Mouse (Mus musculus): ENCODE measurements around the gene Olfm4. TPM values are rescaled to one million over a fixed set of nuclear protein-coding genes. Genes with fewer than 3 reads are reported as not detected.

Olfm4 gene
- total RNA-seq (2015; ENCODE audit: low replicate concordance) = 12.7 and 26.7 TPM in 2 replicates
- 13.9 TPM in 2 replicates for total RNA-seq (2017; ENCODE audit: low replicate concordance)

DNA sequence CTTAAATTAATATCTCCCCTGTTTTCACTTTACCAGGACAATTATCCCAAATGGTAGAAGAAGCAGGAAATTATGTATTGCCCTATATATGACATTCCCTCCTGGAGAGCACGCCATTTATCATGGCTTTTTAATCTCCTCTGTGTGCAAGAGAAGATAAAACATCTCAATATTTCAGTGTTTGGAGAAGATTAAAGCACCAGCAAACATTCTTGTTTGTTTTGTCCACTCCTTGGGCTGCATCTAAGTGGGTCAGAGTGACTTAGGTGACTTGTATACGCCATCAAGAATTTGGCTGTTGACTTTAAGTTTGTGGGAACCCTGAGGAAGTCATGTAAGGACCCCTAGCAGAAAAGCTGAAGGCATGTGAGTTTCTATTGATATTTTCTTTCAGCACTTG is at the start of gene Olfm4:
Gene Olfm4 (plus strand): TSS at position 301 of the 400 bp plus-strand sequence.
- ATAC-seq (replicated peaks; ENCODE audit: low FRiP score, poor library complexity, severe bottlenecking) = no peak

DNA sequence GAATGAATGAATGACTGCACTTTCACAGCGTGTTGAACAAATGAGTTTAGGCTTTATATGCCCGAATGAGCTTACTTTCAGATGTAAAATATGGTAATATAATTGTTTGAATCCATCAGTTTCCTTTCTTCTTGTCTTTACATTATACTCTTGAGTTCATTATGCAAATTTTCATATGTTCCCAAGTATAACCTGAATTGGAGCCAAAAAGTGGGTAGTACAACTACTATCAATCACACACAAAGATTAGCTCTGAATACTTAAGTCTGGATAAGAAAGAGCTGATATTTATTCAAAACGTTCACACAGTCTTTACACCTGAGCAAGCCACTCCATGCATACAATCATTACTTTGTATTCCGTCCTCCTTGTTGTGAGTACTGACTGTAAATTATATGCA is 49.5 kb upstream of the Olfm4 start:
- no peak for ATAC-seq (replicated peaks; ENCODE audit: low FRiP score, poor library complexity, severe bottlenecking)

DNA sequence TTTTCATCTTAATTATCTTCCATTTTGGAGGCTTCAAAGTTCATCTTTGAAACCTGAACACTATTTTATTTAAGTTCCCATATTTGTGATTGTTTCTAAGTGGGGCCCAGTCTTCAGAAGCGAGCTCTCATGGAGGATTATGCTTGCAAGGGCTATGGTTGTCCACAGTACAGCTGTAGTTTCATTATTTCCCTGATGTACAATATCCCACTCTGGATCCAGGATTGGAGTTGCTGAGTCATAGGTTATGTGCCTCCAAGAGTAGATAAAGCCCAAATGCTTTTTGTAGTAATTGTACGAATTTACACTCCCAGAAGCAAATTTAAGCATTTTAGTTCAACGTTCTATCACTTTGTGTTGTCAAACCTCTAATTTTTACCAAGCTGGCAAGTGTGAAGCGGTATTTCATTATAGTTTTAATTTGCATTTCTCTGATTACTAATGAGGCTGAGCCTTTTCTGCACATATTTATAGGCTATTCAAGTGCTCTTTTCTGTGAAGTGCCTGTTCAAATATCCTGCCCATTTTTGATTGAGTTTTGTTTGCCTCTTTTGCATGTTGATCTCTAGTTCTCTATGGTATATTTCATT is 46.9 kb upstream of the Olfm4 start:
- no peak for ATAC-seq (replicated peaks; ENCODE audit: low FRiP score, poor library complexity, severe bottlenecking)

DNA sequence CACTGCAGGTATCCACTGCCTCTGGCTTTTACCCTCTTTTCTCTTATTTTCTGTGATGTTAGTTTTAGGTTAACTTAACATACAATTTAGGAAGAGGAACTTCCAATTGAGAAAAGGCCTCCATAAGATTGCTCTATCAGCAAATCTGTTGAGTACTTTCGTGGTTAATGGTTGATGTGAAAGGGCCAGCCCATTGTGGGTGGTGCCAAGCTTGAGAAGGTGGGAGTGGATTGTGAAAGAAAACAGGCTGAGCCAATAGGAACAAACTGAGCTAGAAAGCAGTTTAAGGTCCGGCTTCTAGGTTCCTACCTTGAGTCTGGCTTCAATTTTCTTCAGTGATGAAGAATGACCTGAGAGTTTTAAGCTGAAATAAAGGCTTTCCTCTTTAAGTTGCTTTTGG is 38.0 kb upstream of the Olfm4 start:
- no peak for ATAC-seq (replicated peaks; ENCODE audit: low FRiP score, poor library complexity, severe bottlenecking)

DNA sequence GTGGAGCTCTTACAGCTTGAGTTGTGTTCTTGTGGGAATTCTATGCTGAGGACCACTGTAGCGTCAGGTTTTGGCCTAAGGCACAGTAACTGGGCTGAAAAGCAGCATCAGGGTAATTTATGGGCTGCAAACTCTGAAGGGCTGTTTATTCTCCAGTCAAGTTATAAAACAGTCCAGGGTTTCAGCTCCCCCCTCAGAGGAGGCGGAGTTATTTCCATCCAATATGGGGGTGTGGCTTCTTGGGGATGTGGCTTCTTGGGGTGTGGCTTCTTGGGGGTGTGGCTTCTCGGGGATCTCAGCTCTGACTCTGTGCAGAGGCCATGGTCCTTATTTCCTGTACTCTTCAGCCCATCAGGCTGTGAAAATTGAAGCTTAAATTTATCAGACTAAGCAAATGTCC is 28.2 kb upstream of the Olfm4 start:
- ATAC-seq (replicated peaks; ENCODE audit: low FRiP score, poor library complexity, severe bottlenecking) = no peak

DNA sequence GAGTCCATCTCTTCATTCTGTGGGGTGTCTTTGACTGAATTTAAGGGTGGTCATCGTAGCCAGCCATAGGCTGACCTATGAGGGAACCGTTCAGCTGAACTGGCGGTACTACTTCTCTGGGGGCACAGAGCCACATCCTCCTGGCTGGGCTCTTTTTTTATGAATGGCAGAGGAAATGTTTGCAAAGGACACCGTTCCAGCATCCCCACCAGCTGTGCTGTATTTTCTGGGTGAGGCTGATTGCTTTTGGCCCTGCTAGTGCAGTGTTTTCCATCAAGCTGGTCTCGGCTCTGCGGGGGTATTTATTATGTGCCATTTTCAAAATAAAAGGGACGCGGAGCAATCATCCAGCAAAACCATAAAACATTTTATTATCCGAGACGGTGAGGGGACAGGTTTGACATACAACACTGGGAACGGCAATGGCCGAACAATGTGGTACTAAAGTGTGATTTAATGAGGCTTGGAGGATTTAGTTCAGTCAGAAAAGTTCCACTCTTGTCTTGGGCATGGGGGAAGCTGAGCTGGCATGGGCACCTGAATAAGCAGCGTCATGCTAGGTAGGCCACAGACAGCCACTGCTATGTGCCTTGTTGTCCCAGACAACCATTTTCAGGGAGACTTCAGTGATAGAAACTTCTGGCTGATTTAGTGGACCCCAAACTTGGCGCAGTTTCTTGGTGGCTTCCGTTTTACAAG is 25.9 kb upstream of the Olfm4 start:
- no peak for ATAC-seq (replicated peaks; ENCODE audit: low FRiP score, poor library complexity, severe bottlenecking)

DNA sequence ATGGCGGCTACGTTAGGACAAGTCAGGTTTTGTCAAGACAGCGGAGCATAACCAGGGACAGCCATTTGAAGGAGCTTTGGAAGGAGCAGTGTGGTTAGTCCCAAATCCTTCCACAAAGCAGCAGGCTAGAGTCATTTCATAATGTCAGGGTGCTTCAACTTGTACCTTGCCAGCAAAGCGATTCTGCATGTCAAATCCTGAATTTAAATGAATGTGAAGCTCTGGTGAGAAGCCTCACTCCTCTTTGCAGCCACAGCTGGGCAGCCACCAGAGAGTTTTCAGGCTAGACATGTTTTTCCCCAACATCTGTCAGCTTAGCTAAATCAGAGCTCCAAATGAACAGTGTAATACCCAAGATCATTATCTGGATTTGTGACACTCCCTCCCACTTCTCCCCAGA is 22.7 kb upstream of the Olfm4 start:
- ATAC-seq (replicated peaks; ENCODE audit: low FRiP score, poor library complexity, severe bottlenecking) = no peak

DNA sequence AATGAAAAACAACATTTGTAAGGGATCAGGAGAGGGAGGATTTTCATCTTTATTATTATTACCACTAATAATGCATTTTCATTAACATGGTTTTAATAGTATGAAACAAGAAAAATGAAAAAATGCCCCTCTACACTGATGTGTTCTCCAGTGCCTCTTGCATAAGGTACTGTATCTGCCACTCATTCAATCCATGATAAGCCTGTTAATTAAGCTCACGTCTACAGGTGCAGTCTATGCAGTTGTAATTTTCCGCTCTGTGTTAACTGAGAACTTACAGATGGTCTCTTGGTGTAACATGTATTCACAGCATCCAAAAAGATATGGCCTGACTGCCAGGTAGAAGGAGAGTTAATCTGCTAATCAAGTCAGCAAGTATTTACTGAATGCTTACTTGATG is 22.3 kb upstream of the Olfm4 start:
- no peak for ATAC-seq (replicated peaks; ENCODE audit: low FRiP score, poor library complexity, severe bottlenecking)

DNA sequence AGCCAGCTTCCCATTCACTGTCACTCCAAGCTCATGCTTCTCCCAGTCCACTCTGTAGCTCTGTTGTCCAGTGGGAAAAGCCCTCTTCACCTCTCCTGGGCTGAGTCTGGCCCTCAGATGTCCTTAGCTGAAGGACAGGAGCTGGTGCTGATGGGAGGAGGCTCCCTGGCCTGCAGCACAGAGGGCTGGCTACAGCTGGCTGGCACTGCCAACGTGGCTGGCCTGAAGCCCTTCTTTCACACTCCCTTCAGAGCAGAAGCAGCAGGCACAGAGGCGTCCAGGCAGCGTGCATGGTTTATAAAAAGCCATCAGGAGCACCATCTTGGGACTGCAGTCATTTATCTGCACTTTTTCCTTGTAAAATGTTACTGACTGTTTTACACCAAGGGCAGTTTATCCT is 13.7 kb upstream of the Olfm4 start:
- no peak for ATAC-seq (replicated peaks; ENCODE audit: low FRiP score, poor library complexity, severe bottlenecking)

DNA sequence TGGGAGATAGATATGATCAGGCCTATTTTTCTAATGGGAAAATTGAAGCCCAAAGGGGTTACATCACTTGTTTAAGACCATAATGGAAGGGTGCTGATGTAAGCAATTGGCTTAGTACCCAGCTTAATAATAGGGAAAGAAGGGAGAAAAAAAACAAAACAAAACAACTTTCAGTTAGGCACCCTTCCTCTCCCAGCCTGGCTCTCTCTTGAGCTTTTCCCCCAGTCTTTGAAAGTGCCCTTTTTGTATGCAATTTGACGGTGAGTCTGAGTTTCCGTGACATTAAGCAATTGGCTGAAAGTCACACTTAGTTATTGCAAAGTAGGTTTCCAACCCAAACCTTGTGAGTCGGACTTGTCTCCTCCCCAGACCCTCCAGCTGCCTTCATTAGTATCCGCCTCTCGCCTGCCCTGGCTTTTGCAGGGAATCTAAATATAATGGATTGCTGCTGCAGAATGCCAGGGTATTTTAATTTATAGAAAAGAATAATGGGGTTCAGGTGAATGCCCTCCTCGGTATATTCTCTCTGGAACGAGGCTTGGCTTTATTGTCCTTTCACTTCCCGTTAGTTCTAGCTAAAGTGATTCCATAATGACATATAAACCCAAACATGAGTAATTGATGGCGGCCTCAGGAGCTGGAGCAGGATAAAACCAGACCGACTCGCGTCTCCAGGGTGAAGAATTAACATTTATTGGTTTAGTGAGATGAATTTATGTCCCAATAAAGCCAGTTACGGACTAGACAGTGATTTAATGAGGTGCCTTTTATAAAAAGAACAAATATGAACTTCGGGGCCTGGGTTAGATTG is 12.7 kb upstream of the Olfm4 start:
- no peak for ATAC-seq (replicated peaks; ENCODE audit: low FRiP score, poor library complexity, severe bottlenecking)

DNA sequence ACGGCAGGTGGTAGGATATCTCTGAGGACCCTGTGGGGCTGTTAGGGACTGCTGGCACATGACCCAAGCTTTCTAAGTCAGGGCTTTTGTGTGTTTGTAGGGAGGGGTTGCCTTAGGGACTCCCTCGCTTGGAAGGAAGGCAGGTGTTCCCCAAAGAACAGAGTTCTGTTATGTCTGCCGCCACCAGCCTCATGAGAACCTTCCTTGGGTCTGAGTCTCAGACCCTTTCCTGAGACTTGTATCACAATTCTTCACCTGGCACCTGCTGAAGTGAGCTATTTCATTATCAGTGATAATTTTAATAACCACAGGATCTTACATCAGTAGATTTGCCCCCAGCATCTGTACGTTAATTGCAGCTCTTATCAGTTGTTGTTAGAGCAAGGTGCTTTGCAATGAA is 2.4 kb upstream of the Olfm4 start:
- ATAC-seq (replicated peaks; ENCODE audit: low FRiP score, poor library complexity, severe bottlenecking) = no peak

DNA sequence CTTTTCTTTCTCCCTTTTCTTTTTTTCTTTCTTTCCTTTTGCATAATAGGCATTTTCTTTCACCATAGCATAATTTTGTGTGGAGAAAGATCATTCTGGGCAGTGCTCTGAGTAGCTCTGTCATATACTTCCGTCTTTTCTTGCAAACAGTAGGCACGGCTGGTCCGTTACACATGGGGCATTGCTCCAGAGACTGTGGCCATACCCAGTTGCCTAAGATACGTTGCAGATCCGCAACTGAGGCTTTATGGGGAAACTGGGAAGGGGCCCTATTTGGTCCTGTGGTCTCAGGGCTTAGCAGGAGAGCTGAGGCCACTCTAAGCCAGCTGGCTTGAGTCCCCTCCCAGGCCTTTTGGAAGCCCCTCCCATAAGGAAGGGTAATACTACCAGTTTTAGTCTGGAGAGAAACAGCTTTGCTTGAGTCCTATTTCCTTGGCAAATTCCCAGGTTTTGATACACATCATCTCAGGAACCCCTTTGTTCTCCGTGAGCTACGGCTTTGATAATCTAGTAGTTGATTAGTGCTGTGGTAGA is 1.3 kb downstream of the Olfm4 start:
- no peak for ATAC-seq (replicated peaks; ENCODE audit: low FRiP score, poor library complexity, severe bottlenecking)

DNA sequence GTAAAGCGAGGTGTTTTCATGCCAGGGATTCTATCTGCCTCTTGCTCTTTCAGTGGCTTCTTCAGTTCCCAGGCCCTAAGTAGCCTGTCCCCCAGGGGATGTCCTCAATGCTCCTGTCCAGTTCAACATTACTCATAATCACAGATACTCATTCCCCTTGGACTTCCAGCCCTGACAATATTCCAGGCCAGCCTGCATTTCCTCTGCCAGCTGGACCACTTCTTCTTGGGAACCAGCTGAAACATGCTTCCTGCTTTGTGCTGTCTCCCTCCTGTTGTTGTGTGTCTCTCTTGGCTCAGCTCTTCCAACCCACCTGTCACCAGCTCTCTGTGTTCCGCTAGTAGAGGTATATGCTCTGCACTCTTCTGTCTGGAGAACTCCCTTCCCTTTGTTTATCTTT is 1.8 kb downstream of the Olfm4 start:
- ATAC-seq (replicated peaks; ENCODE audit: low FRiP score, poor library complexity, severe bottlenecking) = no peak

DNA sequence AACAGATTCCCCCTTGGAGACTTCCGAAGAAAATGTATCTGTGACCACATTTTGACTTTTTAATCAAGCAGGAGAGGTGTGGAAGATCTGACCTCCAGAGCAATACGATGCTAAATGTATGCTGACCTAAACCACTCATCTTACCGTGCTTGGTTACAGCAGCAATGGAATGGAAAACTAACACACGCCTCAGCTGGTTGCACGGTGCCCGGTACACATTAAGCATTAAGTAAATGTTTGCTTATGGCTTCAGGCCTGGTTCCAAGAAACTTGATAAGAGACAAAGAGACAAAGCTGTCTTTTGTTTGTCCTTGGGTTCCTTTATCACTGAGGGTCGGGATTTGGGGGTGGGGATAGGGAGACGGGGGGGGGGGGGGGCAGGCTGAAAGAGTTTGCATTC is 3.0 kb downstream of the Olfm4 start:
- no peak for ATAC-seq (replicated peaks; ENCODE audit: low FRiP score, poor library complexity, severe bottlenecking)

DNA sequence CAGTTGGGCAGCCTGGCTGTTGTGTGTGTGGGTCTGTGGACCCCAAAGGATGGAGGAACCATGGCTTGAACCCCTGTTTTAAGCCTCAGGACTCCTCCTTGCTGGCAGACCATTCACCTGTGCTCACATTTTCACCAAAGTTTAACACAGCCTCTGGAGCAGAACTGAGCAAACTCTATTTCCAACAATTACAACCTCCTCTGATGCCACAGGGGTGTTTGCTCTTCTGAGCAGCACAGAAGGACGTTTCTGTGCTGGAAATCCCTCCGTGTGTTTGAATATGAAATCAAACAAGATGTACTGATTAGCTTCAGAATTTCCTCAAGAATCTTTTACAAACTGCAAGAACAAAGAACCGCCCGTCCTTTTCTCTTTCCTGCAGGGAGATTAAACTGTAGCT is 5.9 kb downstream of the Olfm4 start:
- ATAC-seq (replicated peaks; ENCODE audit: low FRiP score, poor library complexity, severe bottlenecking) = no peak

DNA sequence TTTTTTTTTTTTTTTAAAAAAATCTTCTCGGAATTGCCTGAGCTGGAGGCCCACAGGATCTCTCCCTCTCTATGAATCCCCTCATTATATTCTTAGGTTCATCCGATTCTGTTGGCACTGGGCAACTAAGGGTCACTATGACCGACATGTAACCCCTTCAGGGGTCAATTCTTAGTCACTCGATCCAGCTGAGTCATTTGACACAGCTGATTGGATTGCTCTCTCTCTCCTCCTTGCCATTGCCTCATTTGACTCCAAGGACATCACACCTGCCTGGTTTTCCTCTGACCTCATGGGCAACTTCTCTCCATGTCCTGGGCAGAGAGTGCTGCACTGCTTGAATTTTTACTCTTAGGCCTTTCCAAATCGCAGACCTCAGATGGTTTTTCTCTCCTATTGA is 6.7 kb downstream of the Olfm4 start:
- ATAC-seq (replicated peaks; ENCODE audit: low FRiP score, poor library complexity, severe bottlenecking) = no peak

DNA sequence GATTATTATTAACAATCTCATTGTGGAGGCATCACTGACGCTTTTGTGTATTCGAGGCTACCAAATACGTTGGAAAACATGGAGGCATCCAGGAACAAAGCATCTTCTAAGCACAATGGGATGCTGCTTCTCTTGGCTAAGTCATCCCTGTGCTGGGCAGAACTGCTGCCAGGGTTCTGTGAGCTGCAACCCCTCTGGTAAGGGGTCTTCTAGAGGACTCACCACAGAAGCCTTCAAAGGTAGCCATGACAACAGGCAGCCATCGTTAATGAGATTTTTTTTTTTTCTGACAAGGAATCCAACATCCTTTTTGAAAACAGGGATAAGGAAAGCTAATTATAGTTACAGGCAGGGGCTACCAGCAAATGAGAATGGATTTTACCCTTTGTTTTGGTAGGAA is 13.7 kb downstream of the Olfm4 start:
- ATAC-seq (replicated peaks; ENCODE audit: low FRiP score, poor library complexity, severe bottlenecking) = no peak

DNA sequence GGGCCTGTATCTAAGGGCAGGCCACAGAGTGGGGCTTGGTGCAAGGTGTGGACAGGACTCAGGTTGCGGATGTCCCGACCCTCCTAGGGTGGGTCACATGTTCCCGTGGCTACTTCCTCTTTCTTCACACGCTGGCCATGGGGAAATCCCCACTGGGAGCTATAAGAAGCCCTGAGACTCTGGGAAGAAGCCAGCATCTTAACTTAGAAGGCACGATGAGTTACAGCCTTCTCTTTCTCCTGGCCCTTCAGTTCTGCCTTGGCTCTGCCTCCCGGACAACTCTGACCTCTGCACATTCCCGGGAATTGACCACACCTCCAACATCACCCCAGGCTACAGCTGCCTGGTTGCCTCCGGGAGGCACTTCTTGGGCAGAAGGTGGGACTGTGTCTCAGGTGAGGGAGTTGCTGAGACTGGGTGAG is 16.2 kb downstream of the Olfm4 start:
- no peak for ATAC-seq (replicated peaks; ENCODE audit: low FRiP score, poor library complexity, severe bottlenecking)

DNA sequence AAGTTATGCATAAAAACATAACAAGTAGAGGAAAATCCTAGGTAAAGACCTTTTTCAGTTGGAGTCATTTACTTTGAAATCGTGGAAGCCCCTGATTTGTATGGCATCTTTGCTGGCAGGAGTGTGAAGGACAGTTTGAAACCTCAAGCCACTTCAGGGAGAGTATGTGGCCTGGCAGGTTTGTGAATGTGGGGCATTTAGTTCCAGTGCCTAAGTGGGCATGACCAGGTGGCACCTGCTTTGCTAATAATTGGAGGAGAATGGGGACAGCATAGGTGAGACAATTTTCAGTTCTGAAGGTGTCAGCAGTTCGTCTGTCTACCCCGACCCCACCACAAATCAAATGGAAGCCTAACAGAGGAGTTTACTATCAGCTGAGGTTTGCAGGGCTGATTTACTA is 23.8 kb downstream of the Olfm4 start:
- no peak for ATAC-seq (replicated peaks; ENCODE audit: low FRiP score, poor library complexity, severe bottlenecking)

DNA sequence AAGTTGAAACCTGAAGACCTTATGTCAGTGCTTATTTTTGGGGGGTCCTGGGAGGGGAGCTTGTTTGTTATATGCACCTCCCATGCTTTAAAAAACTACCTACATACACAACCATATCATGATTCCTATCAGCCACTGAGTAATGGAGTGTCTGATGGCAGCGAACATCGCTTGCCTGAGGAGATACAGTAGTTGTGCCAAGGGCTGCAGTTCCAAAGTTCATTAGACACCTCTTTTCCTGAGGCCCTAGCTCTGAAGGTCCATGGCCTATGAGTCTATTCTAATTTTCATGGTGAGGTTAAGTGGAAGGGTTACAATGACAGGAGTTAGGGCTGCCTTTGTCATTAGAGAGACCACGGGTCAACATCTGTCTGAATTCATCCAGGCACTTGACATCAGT is 26.5 kb downstream of the Olfm4 start:
- no peak for ATAC-seq (replicated peaks; ENCODE audit: low FRiP score, poor library complexity, severe bottlenecking)

DNA sequence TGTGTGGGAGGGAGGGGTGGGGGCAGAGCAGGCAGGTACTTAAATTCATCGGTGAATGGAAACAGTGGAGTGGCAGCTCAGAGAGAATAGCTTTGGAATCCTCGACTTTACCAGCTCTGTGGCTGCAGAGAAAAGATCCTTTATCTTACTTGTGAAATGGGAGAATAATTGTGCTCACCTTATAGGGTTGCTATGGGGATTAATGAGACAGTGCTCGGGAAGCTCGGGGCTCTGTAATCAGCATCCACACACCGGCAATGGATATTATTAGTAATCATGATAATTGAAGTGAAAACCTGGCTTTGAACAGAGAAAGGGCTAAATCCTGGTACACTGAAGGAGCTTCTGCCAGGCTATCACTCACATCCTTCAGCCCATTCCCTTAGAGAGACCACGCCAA is 31.1 kb downstream of the Olfm4 start:
- ATAC-seq (replicated peaks; ENCODE audit: low FRiP score, poor library complexity, severe bottlenecking) = no peak

All from erythroblast, adult 5-6 weeks (primary cell).